Mouse (Mus musculus) fat pad, adult 2 months (tissue): ENCODE results near the gene Prr12.
"Not testable (repeated sequence)": the region's sequence is repeated elsewhere in the genome, so short reads cannot be mapped to it uniquely, and the experiment has no call there.

Experiments used
- DNase-seq: peaks from one replicate; pipeline ENCODE4 v3.0.0-alpha.2; 2011; ENCODE audit warnings: low read depth, low spot score; ENCODE audit errors: extremely low read depth

Gene Prr12

GRCm38 (mm10) chr7:45024281-45025248 lies 28.1 kb downstream of the Prr12 start:
- no peak for DNase-seq

GRCm38 (mm10) chr7:45023711-45024110 lies 29.0 kb downstream of the Prr12 start:
- not testable (repeated sequence) for DNase-seq

GRCm38 (mm10) chr7:45020225-45020624 lies 32.5 kb downstream of the Prr12 start:
- DNase-seq, result no peak

- peak; percentile 70 for DNase-seq
Observed at GRCm38 (mm10) chr7:45019031-45019571, 33.6 kb downstream of the Prr12 start.

GRCm38 (mm10) chr7:45017242-45018061 lies 35.2 kb downstream of the Prr12 start, which contains the start of gene Rras:
Gene Rras, plus strand, starts transcription at chr7:45017961.
- DNase-seq, result peak; percentile 97

GRCm38 (mm10) chr7:45016761-45017160 lies 35.9 kb downstream of the Prr12 start:
- DNase-seq, result no peak

GRCm38 (mm10) chr7:45015957-45016612 lies 36.6 kb downstream of the Prr12 start, which contains the start of gene Scaf1:
Gene Scaf1, minus strand, starts transcription at chr7:45016363.
- DNase-seq, result peak; percentile 91

- no peak for DNase-seq
Observed at GRCm38 (mm10) chr7:45015344-45015956, 37.2 kb downstream of the Prr12 start.

- DNase-seq, result no peak
Observed at GRCm38 (mm10) chr7:45014096-45014451, 38.6 kb downstream of the Prr12 start.

GRCm38 (mm10) chr7:45013366-45014095 lies 39.1 kb downstream of the Prr12 start:
- DNase-seq, result no peak

- no peak for DNase-seq
Observed at GRCm38 (mm10) chr7:45012824-45013223, 39.9 kb downstream of the Prr12 start.

GRCm38 (mm10) chr7:45012011-45012410 lies 40.7 kb downstream of the Prr12 start:
- no peak for DNase-seq

- no peak for DNase-seq
Observed at GRCm38 (mm10) chr7:45008411-45008810, 44.3 kb downstream of the Prr12 start.

GRCm38 (mm10) chr7:45007846-45008245 lies 44.8 kb downstream of the Prr12 start:
- no peak for DNase-seq

- DNase-seq, result no peak
Observed at GRCm38 (mm10) chr7:45007141-45007540, 45.5 kb downstream of the Prr12 start.

- DNase-seq, result no peak
Observed at GRCm38 (mm10) chr7:45006503-45006902, 46.2 kb downstream of the Prr12 start.

- DNase-seq, result no peak
Observed at GRCm38 (mm10) chr7:45005321-45005992, 47.2 kb downstream of the Prr12 start.

GRCm38 (mm10) chr7:45004546-45004945 lies 48.1 kb downstream of the Prr12 start:
- no peak for DNase-seq

GRCm38 (mm10) chr7:45002440-45002839 lies 50.2 kb downstream of the Prr12 start:
- no peak for DNase-seq
